Mouse (Mus musculus) adrenal gland, adult 2 months (tissue): Measurements from ENCODE around the gene Syt15. TPM values are rescaled to one million over a fixed set of nuclear protein-coding genes. Genes with fewer than 3 reads are reported as not detected.
"Not testable (repeated sequence)": the region's sequence is repeated elsewhere in the genome, so short reads cannot be mapped to it uniquely, and the experiment has no call there.

Source experiments
- DNase-seq: peaks from one replicate; pipeline ENCODE4 v3.0.0; 2021
- polyA plus RNA-seq: library from polyadenylated mRNA; depleted of rRNA; stranded (reverse); fragments of >200 nt; gene quantifications from 2 replicates; pipeline ENCODE4 v1.2.3, GENCODE M21; 2012; rRNA removed
- total RNA-seq, 2 experiments: library from RNA; stranded (reverse); gene quantifications; 2 replicates each; pipeline ENCODE4 v1.2.3; 2021

Syt15 gene
- total and polyA plus RNA-seq, 3 experiments, result 0.17 to 0.52 (median 0.24) TPM

GRCm38 (mm10) chr14:34227981-34228380, 8.6 kb downstream of the Syt15 start:
- DNase-seq, result no peak

DNA sequence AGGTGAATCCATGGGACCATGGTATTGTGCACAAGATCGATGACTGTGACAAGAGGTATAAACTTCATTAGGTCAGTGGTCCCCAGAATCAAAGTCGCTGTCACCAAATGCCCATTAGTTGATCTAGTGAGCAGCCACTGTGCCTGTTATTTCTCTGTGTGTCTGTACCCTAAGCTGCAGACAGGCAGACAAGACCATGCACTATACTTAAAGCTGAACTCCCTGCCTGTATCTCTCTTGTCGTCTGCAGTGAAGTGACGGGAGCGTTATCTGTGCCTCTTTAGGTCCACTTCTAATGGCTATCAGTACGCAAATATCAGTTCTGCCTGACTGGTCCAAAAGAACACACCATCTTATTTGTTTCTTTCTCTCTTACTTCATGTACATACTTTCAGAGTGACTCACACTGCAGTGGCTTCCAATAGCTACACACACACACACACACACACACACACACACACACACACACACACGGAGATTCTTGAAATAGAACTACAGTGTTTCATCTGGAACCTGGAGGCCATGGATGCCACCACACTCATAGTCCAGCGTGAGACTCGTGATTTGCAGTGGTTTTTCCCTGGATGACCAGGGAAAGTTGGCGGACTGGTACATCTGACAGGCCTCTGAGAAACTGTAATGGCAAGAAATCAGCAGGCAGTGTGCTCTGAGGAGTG, 9.6 kb downstream of the Syt15 start:
- no peak for DNase-seq

- DNase-seq, result no peak
Measured at GRCm38 (mm10) chr14:34232340-34232739, 12.9 kb downstream of the Syt15 start.

DNA sequence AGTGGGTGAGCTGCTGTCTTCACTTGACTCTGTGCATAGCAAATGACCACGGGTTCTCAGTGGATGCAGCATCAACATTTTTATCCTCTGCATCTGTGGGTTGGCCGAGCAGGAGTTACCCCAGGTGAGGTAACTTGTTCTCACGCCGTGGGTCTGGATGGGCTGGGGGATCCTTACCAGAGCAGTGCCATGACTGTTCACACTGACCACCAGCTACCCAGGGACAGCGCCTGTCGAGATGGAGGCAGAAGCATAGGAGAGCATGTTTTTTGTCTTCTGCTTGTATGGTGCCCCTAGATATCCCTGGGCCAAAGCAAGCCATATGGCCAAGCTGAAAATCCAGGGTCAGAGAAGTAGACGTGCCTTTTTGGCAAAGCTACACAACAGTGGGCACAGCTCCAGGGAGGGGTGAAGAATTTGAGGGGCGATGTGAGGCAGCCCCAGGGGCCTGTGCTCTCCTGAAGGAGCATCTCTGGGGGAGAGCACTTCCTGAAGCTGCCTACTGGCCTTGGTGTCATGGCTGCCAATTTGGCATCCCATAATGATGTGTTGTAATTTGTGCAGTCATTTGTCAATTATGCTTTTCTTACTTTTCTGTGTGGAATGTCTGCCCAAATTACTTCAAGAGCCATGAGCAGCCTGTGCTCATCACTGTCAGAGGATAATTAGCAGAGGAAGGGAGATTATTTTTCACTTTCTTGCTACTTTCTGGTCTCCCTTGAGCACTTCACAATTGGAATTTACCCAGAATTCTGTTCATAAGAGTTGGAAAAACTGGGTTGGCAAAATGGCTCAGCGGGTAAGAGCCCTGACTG, 13.7 kb downstream of the Syt15 start:
- DNase-seq, result no peak

DNA sequence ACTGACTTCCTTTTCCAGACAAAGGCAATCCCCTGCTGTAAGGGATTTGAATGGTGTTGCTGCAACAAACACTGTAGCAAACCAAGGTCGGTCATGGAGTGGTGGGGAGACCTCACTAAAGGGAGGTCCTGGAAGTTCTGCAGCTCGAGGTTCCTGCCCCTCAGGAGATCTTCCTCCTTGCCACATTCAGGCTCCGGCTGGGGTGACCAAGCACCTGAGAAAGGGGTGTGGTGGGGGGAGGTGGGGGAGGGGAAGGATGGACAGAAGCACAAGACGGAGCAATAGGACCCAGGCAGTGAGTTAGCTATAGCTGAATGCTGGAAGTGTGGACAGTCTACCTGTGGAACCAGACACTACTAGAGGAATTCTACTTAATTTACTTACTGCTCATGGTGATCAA, 14.5 kb downstream of the Syt15 start:
- DNase-seq, result no peak

DNA sequence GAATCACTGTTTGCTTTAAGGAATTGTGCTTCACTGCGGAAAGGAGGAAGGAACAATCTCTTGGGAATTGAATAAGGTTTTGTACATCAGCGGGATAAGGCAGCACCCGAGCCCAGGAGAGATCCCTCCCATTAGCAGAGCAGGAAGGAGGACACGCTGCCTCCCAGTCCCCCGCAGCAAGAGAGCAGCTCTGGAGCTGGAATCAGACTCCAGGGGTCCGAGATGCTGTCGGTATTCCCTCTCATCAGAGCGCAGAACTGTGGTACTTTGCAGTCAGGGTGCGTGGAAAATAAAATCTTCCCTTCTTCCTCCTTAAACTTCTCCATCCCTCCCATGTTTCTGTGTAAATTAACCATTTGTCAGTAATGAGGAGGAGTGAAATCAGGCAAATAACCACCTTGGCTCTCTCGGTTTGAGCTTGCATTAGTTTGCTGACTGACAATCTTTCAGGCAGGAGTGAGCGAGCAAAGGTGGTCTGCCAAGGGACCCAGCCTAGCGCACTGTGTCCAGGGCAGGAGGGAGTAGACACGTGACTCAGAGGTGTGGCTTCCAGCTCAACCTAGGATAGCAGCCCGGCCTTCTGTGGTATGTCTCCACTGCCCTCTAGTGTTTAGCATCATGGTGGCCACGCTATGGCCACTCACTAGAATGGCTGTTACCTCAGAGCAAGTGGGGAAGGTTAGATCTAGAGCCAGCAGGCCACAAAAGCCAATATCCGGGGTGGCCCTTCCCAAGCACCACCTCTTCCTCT, 15.4 kb downstream of the Syt15 start:
- DNase-seq, result peak; percentile 81

DNA sequence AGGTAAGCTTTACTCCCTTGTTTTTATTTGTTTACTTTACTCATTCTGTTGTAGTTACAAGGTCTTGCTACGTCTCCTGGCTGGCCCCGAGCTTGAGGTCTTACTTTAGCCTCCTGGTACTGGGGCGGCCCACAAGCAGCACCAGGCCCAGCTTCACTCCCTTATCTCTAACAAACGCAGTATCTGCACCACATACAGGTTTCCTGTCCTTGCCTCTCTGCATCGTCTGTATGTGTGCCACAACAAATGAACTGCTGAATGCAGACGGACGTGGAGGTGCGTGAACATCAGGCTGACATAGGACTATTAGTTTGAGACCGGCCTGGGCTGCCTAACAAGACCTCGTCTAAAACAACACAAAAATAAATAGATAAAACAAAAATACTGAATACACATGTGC, 20.9 kb downstream of the Syt15 start:
- DNase-seq, result no peak

- DNase-seq, result no peak
Measured at GRCm38 (mm10) chr14:34240676-34241075, 21.3 kb downstream of the Syt15 start.

DNA sequence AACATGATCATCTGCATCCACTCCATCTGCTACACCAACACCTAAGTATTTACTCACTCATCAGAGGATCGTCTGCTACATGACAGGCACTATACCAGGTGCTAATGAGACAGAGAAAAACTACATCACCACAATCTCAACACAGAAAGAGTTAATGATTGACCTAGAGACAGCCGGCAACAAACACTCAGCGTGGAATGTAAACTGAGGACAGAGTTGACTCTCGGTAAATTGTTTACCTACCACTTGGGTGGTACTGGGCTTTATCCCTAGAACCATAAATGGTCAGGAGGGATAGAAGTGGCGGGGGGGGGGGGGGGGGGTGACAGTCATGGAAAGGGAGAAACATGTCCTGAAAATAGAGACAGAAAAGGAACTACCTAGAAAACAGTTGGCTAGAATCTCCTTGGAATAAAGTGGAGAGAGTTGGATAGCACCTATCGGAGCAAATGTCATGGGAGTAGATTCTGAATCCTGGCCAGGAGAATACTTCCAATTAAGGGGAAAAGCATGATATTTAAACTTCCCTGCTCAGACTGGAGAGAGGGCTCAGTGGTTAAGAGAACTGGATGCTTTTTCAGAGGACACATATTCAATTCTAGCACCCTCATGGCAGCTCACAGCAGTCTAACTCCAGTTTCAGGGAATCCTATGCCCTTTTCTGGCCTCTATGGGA, 33.2 kb downstream of the Syt15 start:
- DNase-seq, result no peak

GRCm38 (mm10) chr14:34253261-34253660, 33.9 kb downstream of the Syt15 start:
- no peak for DNase-seq

DNA sequence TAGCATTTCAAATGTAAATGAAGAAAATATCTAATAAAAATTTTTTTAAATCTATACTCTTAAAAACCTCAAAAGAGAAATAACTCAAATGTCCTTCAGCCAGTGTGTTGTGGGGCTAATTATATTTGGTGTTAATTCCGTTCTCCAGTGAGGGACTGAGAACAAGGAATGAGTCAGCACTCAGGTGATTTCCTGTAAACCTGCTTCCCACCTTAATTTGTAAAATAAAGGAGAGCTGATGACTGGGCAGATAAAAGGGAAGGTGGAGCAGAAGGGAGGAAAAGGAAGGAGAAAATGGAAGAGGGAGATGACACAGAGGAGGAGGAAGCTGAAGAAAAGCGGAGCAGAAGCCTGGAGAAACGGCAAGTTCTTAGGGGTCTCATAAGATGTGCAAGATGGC, 39.1 kb downstream of the Syt15 start:
- DNase-seq, result not testable (repeated sequence)

DNA sequence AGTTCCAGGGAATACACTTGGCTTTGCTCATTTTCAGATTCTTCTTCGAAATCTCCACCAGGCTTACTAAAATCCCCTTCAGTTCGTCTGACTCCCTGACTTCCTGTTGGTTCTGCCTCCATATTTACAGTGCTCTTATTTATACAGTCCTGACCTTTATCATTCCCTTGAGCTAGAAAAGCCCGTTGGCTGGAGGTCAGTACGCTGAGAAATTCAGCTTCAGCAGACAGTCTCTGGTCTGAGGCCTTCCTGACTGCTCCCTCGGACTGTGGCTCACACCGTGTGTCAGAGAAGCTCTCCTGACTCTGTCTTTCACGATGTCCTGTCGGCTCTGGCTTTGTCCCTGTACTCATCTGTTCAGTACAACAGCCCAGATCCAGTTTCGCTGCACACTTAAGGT, 48.7 kb downstream of the Syt15 start:
- DNase-seq, result peak; percentile 50

DNA sequence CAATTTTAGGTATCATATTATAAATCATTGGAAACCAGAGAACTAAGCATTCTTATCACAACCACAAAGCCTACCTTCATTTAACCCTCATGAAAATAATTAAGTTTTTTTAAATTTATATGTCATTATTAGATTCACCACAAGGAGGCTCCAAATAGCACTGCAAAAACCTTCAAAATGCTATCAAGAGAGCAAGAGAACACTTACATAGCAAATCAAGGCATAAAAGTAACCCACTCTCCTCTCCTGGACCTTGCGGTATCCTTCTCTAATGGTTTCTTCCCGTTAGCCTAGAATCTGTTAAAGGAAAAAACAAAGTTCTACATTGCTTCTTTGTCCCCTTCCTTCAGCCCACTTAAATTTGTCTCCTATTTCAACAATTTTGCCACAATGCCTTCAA, 53.9 kb downstream of the Syt15 start:
- DNase-seq, result no peak

GRCm38 (mm10) chr14:34274141-34274540, 54.7 kb downstream of the Syt15 start:
- DNase-seq, result no peak

DNA sequence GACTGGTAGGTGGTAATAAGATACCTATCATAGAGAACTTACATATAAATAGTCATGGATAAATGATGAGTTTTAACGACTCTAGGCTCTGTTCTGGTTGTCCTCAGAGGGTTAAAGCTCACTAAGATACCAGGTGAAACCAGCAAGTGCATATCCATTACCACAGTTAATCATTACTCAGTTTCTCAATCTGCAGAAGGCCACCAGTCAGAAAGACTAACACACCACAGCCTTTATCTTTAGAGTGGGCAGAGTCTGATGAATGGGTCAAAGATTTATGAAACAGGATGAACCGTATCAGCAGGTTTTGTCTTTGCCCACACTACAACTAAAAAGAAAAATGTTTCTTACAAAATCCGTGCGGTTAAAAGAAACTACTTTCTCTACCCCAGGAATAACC, 55.8 kb downstream of the Syt15 start:
- no peak for DNase-seq

- no peak for DNase-seq
Measured at GRCm38 (mm10) chr14:34279726-34280125, 60.3 kb downstream of the Syt15 start.

Other genes with a start within 250 kb of the Syt15 start
- gene Zfp488, start 240.8 kb upstream of the Syt15 start, total RNA-seq, result under 1 TPM in 1 of 2 experiments, not detected in 1; 0.07 TPM
- 0.02 TPM in 1 of 2 replicates, not detected in the other for gene Zfp488, start 240.8 kb upstream of the Syt15 start, polyA plus RNA-seq
- gene Gm30083, start 204.4 kb upstream of the Syt15 start, total RNA-seq, result not detected
- gene Gm30083, start 204.4 kb upstream of the Syt15 start, polyA plus RNA-seq, result not detected in 2 replicates
- gene Gm5460, start 202.8 kb upstream of the Syt15 start, total RNA-seq, result under 1 TPM; 0.14 to 0.24 TPM
- 0.36 and 0.47 TPM in 2 replicates for gene Gm5460, start 202.8 kb upstream of the Syt15 start, polyA plus RNA-seq
- gene Antxrl, start 166.9 kb upstream of the Syt15 start, total RNA-seq, result not detected
- not detected in 2 replicates for gene Antxrl, start 166.9 kb upstream of the Syt15 start, polyA plus RNA-seq
- 1 to 10 TPM; 3.6 to 5.9 TPM for gene Anxa8, start 133.6 kb upstream of the Syt15 start, total RNA-seq
- gene Anxa8, start 133.6 kb upstream of the Syt15 start, polyA plus RNA-seq, result 0.74 and 1.2 TPM in 2 replicates
- gene A630023A22Rik, start 116.8 kb upstream of the Syt15 start, total RNA-seq, result not detected
- gene A630023A22Rik, start 116.8 kb upstream of the Syt15 start, polyA plus RNA-seq, result not detected in 2 replicates
- gene Npy4r, start 67.1 kb upstream of the Syt15 start, total RNA-seq, result under 1 TPM; 0.09 to 0.10 TPM
- 0.02 and 0.15 TPM in 2 replicates for gene Npy4r, start 67.1 kb upstream of the Syt15 start, polyA plus RNA-seq
- gene Gprin2, start 17.9 kb upstream of the Syt15 start, total RNA-seq, result 1 to 10 TPM; 1.4 to 2.8 TPM
- 0.85 and 1.3 TPM in 2 replicates for gene Gprin2, start 17.9 kb upstream of the Syt15 start, polyA plus RNA-seq
- gene Shld2, start 90.9 kb downstream of the Syt15 start, total RNA-seq, result 1 to 10 TPM; 7.6 to 9.2 TPM
- 1.4 and 1.5 TPM in 2 replicates for gene Shld2, start 90.9 kb downstream of the Syt15 start, polyA plus RNA-seq
- 100 to 1,000 TPM; 152 to 249 TPM for gene Glud1, start 91.1 kb downstream of the Syt15 start, total RNA-seq
- 184 and 207 TPM in 2 replicates for gene Glud1, start 91.1 kb downstream of the Syt15 start, polyA plus RNA-seq
- gene Fam25c, start 135.8 kb downstream of the Syt15 start, total RNA-seq, result not detected
- not detected in 2 replicates for gene Fam25c, start 135.8 kb downstream of the Syt15 start, polyA plus RNA-seq
- gene Sncg, start 155.2 kb downstream of the Syt15 start, total RNA-seq, result 10 to 100 TPM; 20.5 to 38.5 TPM
- 26.1 and 33.8 TPM in 2 replicates for gene Sncg, start 155.2 kb downstream of the Syt15 start, polyA plus RNA-seq
- 10 to 100 TPM; 26.5 to 42.4 TPM for gene Mmrn2, start 155.9 kb downstream of the Syt15 start, total RNA-seq
- 16.7 and 17.1 TPM in 2 replicates for gene Mmrn2, start 155.9 kb downstream of the Syt15 start, polyA plus RNA-seq